Mouse (Mus musculus): Measurements from ENCODE around the gene Pask.
A peak's percentile ranks its signal among the peaks of the same experiment; 100 is the strongest.
"Not testable (repeated sequence)": the region's sequence is repeated elsewhere in the genome, so short reads cannot be mapped to it uniquely, and the experiment has no call there.

Gene Pask

GRCm38 (mm10) chr1:93342648-93343503, at the start of gene Pask, which contains the start of gene Ppp1r7:
Pask (minus strand) TSS chr1:93343482.
Ppp1r7 (plus strand) TSS chr1:93342854.
- peak; percentile 91 to 93 for DNase-seq (ENCODE audit: low read depth in 2 of 2, low spot score in 2 of 2)

GRCm38 (mm10) chr1:93388906-93389305, 45.6 kb upstream of the Pask start:
- no peak for DNase-seq (ENCODE audit: low read depth in 2 of 2, low spot score in 2 of 2)

DNA sequence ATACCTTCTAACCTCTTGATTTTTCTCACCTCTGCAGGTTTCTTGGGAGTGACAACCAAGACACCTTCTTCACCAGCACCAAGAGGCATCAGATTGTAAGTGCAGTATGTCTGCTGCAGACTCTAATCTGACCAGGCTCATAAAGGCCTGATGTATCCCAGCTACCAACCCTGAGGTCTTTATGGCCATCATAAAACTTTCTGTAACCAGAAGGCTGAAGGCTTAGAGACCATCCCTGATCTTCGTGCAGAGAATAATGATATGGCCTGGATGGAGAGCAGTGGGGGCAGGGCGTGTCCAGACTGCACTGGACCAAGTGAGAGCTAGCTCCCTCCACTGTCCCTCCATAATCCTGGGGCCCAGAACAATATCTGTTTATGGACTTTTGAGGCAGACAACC, 43.9 kb upstream of the Pask start:
- DNase-seq (ENCODE audit: low read depth in 2 of 2, low spot score in 2 of 2), result no peak

- DNase-seq (ENCODE audit: low read depth in 2 of 2, low spot score in 2 of 2), result no peak
These were observed 35.8 kb upstream of the Pask start for GRCm38 (mm10) chr1:93379117-93379516.

DNA sequence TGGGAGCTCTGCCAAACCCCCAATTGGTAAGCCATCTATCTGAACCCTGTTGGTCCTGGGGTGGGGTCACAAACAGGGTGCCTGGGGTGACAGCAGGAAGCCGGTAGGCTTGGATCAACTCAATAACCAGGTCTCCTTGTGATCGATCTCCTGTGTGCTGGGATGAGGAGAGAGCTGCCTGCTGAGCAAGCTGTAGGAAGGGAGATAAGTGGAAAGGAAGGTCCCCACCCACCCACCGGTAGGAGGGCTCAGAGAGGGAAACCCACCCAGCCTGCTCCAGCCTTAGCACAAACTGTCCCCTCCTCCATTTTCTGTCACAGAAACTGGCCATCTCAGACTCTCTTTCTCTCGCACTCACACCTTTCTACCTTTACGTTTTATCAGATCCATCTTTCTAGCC, 34.0 kb upstream of the Pask start:
- DNase-seq (ENCODE audit: low read depth in 2 of 2, low spot score in 2 of 2), result no peak

DNA sequence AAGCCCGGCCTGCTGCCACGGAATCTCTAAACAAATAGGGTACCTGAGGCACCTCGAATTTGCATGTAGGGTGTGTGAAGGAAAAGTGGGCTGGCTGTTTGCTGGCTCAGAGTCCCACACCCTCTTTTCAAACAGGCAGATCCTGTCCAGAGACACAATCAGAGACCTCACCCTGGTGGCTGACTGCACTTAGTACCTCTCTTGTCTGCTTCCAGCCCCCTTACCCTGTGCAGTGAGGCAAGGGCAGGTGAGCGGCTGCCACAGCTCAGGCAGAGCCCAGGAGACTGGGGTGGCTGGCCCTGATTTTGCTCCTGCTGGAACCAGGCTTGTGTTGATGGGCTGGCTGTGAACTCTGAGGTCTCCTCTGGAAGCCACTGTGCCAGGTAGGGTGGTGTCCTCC, 30.4 kb upstream of the Pask start, which contains the start of gene Ano7:
Ano7 (plus strand) TSS at position 266 of the 400 bp plus-strand sequence.
- DNase-seq (ENCODE audit: low read depth in 2 of 2, low spot score in 2 of 2), result no peak

DNA sequence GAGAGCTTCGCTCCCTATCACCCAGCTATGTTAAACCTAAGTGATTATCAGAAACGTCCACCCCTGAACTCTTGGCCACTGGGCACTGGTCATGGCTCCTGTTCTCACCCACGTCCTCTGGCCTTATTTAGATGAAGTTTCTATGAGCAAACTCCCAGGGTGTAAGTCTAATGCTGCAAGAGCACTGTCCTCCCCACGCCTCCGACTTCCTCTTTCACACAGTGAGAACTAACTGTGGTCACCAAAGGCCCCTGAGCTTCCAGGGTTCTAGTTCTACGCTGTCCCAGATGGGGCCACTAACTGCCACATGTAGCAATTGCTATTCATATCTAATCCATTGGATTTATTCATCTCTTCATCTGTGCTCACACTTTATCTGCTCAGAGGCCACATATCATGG, 22.4 kb upstream of the Pask start:
- DNase-seq (ENCODE audit: low read depth in 2 of 2, low spot score in 2 of 2), result no peak

DNA sequence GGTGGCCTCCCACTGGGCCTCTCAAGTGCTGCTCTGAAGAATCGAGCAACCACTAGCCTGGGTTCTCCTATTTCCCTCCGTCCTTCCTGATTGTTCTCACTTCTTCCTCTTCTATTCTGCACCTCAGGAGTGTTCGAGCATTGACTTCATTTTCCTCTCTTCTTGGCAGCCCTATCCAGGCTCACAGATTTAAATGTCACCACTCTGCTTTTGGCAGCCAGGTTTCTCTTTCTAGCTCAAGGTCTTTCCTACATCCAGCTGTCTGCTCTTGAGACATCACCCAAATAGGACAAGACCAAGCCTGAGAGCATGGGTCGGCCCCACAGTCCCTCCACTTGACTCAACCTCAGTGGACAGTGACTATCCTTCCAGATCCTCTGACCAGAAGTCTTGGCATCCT, 19.4 kb upstream of the Pask start:
- no peak for DNase-seq (ENCODE audit: low read depth in 2 of 2, low spot score in 2 of 2)

- no peak for DNase-seq (ENCODE audit: low read depth in 2 of 2, low spot score in 2 of 2)
These were observed 9.4 kb upstream of the Pask start for GRCm38 (mm10) chr1:93352724-93353123.

DNA sequence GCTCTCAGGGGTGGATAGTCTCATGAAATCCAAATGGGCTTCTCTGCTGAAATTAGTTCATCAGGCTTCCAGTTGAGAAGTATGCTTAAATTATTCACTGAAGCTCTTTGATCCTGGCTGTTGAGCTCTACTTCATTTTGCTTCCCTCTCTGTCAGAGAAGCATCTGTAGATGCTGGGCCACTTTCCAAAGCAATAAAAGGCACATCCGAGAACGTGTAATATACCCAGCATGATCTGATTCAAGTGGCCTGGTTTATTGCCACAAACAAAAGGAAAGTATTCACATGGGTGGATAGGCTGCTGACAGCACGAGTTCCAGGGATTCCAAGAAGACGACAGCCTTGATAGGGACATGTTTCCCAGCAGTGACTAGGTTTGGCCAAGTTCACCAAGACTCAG, 6.4 kb upstream of the Pask start:
- no peak for DNase-seq (ENCODE audit: low read depth in 2 of 2, low spot score in 2 of 2)

DNA sequence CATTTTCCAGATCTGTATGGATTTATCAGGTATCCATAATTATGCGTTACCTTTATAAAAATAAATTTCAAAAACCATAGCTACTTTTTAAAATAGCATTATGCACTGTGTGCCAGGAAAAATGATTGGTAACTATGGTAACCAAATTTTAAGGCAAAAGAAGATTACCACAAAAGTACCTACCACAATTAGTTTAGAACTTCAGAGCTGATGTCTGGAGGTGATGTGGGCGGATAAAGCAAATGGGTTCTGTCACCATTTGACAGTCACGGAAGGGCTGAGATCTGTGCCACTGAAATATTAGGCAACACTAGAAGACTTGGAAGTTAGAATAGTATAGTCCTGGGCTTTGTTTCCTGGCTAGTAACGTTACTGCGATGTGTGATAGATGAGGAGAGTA, 3.9 kb upstream of the Pask start:
- DNase-seq (ENCODE audit: low read depth in 2 of 2, low spot score in 2 of 2), result no peak

DNA sequence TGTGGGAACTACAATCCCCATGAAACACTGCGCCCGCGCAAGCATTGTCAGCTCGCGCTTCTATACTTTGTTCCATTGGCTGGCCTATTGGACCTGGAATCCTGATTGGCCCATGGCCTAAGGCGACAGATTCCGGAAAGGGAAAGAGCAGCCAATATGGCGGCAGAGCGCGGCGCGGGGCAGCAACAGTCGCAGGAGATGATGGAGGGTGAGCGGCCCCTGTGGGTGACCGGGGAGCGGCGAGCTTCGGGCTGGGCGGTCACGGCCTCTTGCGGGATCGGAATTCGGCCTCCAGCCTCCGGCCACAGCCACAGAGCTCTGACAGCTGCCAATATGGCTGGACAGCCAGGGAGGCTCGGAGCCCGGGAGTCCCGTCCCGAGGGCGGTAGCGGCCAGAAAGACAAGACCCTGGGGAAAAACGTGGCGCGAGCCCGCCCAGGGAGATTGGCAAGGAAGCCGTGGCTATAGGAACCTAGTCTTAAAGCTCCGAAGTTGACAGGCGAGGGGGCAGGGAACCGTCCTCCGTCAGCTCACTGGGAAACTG, 294 bp upstream of the Pask start:
- peak; percentile 86 to 89 for DNase-seq (ENCODE audit: low read depth in 2 of 2, low spot score in 2 of 2)

- no peak for DNase-seq (ENCODE audit: low read depth in 2 of 2, low spot score in 2 of 2)
These were observed 8.7 kb downstream of the Pask start for GRCm38 (mm10) chr1:93334621-93335020.

DNA sequence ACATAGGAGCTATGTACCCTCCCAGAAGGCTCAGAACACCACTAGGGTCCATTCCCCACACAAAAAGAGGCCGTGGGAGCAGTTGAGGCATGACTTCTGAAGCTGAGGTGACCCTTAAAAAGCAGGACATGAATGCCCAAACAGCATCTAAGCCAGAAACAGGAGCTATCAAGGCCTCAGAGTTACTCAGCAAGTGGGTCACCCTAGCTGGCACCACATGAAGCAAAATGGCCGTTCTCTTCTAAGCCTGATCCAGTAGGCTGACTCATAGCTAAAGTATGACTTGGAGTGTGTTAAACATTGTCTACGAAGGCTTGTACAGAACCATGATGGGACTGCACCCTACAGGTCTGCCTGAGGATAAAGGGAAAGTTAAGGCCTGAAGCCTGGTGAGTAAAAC, 16.8 kb downstream of the Pask start:
- DNase-seq (ENCODE audit: low read depth in 2 of 2, low spot score in 2 of 2), result no peak

DNA sequence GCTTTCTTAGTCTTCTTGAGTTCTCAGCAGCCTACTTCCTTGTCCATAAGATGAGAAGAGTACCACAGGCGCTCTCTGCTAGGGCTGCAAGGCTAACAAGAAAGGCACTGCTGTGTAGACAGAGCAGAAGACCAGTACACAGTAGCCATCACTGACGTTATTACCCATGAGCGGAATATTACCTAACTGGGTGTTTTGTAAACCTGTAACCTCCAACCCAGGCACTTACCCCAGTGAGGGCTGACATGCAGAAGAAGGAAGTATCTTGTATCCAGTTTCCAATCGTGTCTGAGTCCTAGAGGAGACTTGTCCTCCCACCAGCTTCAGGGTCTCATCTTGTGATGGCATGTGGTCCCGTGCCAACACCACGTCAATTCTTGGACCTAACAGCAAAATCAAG, 19.3 kb downstream of the Pask start:
- DNase-seq (ENCODE audit: low read depth in 2 of 2, low spot score in 2 of 2), result no peak

GRCm38 (mm10) chr1:93305581-93306337, 37.5 kb downstream of the Pask start, which contains the start of gene Mterf4:
Mterf4 (minus strand) TSS chr1:93305915.
- peak; percentile 64 to 66 for DNase-seq (ENCODE audit: low read depth in 2 of 2, low spot score in 2 of 2)

GRCm38 (mm10) chr1:93300578-93300977, 42.7 kb downstream of the Pask start:
- no peak for DNase-seq (ENCODE audit: low read depth in 2 of 2, low spot score in 2 of 2)

DNA sequence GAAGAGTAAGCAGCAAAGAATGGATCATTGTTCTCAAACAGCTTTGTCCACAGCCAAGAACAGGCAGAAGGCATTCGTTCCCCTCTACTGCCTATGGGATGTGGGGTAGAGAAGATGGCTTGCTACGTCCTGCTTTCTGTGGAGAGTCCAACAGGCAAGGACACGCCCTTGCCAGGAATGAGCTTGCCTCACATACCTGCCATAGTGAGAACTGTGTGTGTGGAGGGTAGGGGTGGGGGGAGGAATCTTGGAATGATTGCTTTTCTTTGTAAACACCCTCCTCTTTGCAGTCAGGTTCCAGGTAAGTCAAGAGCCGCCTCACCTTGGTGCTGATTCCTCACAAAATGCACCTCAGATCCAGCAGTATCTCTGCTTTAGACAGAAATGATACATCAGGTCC, 43.5 kb downstream of the Pask start:
- DNase-seq (ENCODE audit: low read depth in 2 of 2, low spot score in 2 of 2), result no peak

- DNase-seq (ENCODE audit: low read depth in 2 of 2, low spot score in 2 of 2), result not testable (repeated sequence)
These were observed 48.8 kb downstream of the Pask start for GRCm38 (mm10) chr1:93294491-93294890.

DNA sequence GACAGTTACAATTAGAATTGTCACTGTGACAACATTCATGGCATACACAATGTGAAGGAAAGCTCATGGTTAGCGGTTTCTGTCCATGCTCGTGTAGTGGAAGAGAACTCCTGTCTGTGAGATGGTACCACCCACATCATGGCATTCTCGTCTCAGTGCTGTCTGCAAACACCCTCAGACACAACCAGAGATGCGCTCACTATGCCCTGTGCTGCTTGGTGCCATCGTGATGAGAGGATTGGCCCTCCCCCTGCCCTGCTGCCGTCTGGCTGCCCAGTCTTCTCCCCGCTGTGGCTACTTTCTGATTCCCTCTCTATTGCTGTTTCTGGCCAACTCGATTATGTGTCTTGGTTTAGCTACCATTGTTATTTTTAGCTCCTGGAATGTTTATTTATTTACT, 51.3 kb downstream of the Pask start:
- DNase-seq (ENCODE audit: low read depth in 2 of 2, low spot score in 2 of 2), result no peak

DNA sequence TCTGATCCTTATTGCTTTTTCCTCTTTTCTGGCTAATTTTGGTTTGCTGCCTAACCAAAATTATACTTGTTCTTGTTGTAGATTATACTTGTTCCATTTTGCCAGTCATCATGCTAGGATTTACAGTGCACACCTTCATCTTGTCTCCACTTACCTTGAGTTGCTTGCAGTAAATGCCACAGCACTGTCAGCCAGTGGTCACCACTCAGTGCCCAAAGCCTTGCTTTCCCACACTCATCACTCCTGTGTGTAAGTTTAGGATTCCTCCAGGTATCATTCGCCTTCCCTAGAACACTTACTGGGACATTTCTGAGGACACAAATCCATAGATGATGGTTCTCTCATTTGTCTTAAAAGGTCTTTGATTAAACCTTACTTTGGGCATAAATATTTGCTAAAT, 51.7 kb downstream of the Pask start:
- DNase-seq (ENCODE audit: low read depth in 2 of 2, low spot score in 2 of 2), result no peak

- DNase-seq (ENCODE audit: low read depth in 2 of 2, low spot score in 2 of 2), result no peak
These were observed 52.3 kb downstream of the Pask start for GRCm38 (mm10) chr1:93290956-93291355.
